Mouse (Mus musculus) intestine, postnatal 0 days (tissue): ENCODE data around the gene Hist1h4m. TPM values are rescaled to one million over a fixed set of nuclear protein-coding genes. Genes with fewer than 3 reads are reported as not detected.
"Not testable (repeated sequence)": the region's sequence is repeated elsewhere in the genome, so short reads cannot be mapped to it uniquely, and the experiment has no call there.

Source experiments
- ATAC-seq: fragments of 200-750 bp; cut with Nextera tagmentation; 2 replicates; pipeline ENCODE4 v1.8.0; 2017; ENCODE audit warnings: mild to moderate bottlenecking, moderate TSS enrichment, moderate library complexity
- H3K27ac ChIP-seq: fragments of 300-500 bp; sonication (generic); 2 replicates; pipeline ENCODE4 v1.5.1; 2014; ENCODE audit warnings: mild to moderate bottlenecking, low read depth, low read length, moderate library complexity
- H3K27me3 ChIP-seq: fragments of 300-500 bp; sonication (generic); replicated peaks from 2 replicates; pipeline ENCODE4 v1.6.1; 2014; ENCODE audit warnings: low read length, mixed read lengths; ENCODE audit not compliant: control insufficient read depth, insufficient read depth
- H3K36me3 ChIP-seq: fragments of 300-500 bp; sonication (generic); 2 replicates; pipeline ENCODE4 v1.6.1; 2014; ENCODE audit warnings: mild to moderate bottlenecking, moderate library complexity; ENCODE audit not compliant: control insufficient read depth, insufficient read depth
- H3K4me1 ChIP-seq: fragments of 300-500 bp; sonication (generic); replicated peaks from 2 replicates; pipeline ENCODE4 v1.6.1; 2014; ENCODE audit warnings: antibody characterized with exemption, low read length, mixed read lengths; ENCODE audit not compliant: control insufficient read depth, insufficient read depth
- H3K4me2 ChIP-seq: fragments of 300-500 bp; sonication (generic); replicated peaks from 2 replicates; pipeline ENCODE4 v1.6.1; 2014; ENCODE audit warnings: low read depth, mild to moderate bottlenecking, moderate library complexity
- H3K4me3 ChIP-seq: fragments of 300-500 bp; sonication (generic); 2 replicates; pipeline ENCODE4 v1.5.1; 2014; ENCODE audit warnings: low read depth, low read length
- H3K9ac ChIP-seq: fragments of 300-500 bp; sonication (generic); 2 replicates; pipeline ENCODE4 v1.6.1; 2014; ENCODE audit warnings: mild to moderate bottlenecking, low read depth, low read length
- H3K9me3 ChIP-seq: fragments of 300-500 bp; sonication (generic); 2 replicates; pipeline ENCODE4 v1.6.1; 2016; ENCODE audit warnings: mixed run types; ENCODE audit not compliant: control insufficient read depth
- CTCF ChIP-seq: sonication (generic); IDR thresholded peaks from 2 replicates; pipeline ENCODE4 v1.5.1; 2016; ENCODE audit warnings: low read depth, mild to moderate bottlenecking, control low read depth, antibody characterized with exemption, moderate library complexity
- WGBS: fragments of 180-500 bp; shearing (Covaris S2); extraction: QIAGEN DNeasy Blood & Tissue Kit; methylation state at CpG from one replicate; pipeline ENCODE4 v1.1.7; 2014; 5-methylcytosine and 5-hydroxymethylcytosine counted together
- polyA plus RNA-seq: library from polyadenylated mRNA; unstranded; fragments of >200 nt; fragmentation: Nextera tagmentation; extraction: Ambion mirVana; gene quantifications from 2 replicates; pipeline ENCODE4 v1.2.1, GENCODE M21; 2015

Hist1h4m gene
- polyA plus RNA-seq, result not detected in 2 replicates

DNA sequence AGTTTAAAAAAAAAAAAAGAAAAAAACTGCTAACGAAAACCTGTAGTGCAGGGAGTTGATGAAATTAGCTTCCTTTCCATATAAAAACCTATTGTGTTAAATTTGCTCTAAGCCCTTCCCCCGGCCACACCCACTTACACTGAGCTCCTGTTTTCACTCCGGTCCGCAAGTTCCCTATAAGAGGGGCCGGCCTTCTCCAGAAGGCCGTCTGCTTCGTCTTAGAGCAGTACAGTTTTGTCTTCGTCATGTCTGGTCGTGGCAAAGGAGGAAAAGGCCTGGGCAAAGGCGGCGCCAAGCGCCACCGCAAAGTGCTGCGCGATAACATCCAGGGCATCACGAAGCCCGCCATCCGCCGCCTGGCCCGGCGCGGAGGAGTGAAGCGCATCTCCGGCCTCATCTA, at the start of gene Hist1h4m:
TSS of gene Hist1h4m (plus strand) at position 208 of the 400 bp plus-strand sequence.
- not testable (repeated sequence) for H3K27me3 ChIP-seq, H3K9me3 ChIP-seq, H3K4me3 ChIP-seq, H3K9ac ChIP-seq, H3K36me3 ChIP-seq, H3K4me1 ChIP-seq, H3K27ac ChIP-seq
- ATAC-seq, result peak; percentile 57
- H3K4me2 ChIP-seq, result peak within 1 kb of the TSS; percentile 37
- WGBS, result no CpG with 5 or more reads among the region's 24 CpGs

DNA sequence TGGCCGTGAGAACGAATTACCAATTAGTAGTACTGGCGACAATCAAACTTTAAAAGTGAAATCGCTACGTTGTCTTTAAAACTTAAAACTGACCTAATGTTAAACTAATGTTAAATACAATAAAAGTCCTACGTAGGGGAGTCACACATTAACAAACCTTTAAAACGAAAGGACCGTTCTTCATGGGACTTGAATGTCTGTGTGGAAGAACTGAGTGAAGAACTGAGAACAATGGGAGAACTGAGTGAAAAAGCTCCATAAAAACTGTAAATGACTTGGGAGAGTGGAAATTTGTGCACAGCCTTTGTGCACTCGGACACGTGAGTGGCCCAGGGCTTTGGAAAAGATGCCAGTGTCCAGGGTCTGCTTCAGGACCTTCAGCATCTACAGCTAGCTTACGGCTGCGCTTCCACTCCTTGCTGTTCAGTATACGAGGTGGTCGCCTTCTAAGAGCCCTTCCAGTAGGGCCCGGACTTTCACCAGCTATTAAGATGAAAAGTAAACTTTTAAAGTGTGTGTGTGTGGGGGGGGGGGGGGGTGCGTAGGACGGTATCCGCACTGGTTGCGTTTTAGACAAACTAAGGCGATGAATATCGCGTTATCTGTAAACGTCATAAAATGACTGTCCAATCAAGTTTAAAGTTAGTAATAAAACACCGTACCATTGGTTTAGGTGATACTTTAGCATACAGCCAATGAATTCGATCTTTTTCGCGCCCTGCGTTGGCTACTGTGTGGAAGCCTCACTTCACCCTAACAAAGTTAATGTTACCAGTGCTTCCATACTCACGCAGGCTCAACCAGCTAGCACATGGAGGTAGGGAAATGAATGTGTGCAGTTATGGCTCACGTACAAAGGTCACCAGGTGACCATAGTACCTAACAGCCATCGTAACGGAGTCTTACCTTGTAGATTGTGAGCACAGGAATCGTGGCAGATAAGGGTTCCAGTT, 32.5 kb upstream of the Hist1h4m start:
- Histone ChIP-seq H3K27me3 (no peaks in the 10 kb centered on the region), H3K27ac (peak overlapping the region; percentile 69), H3K4me2 (peak overlapping the region; percentile 91), H3K9ac (peak overlapping the region; percentile 67), H3K9me3 (no peaks in the 10 kb centered on the region), H3K36me3 (no peaks in the 10 kb centered on the region), H3K4me3 (peak overlapping the region; percentile 54), H3K4me1 (peaks cover 9% of the 10 kb centered on the region; the same call in 1 of the 2 replicates)
- TF ChIP-seq CTCF, result no peak
- 1% methylated on average over 33 of the region's 33 CpGs for WGBS
- ATAC-seq, result peak; percentile 85

DNA sequence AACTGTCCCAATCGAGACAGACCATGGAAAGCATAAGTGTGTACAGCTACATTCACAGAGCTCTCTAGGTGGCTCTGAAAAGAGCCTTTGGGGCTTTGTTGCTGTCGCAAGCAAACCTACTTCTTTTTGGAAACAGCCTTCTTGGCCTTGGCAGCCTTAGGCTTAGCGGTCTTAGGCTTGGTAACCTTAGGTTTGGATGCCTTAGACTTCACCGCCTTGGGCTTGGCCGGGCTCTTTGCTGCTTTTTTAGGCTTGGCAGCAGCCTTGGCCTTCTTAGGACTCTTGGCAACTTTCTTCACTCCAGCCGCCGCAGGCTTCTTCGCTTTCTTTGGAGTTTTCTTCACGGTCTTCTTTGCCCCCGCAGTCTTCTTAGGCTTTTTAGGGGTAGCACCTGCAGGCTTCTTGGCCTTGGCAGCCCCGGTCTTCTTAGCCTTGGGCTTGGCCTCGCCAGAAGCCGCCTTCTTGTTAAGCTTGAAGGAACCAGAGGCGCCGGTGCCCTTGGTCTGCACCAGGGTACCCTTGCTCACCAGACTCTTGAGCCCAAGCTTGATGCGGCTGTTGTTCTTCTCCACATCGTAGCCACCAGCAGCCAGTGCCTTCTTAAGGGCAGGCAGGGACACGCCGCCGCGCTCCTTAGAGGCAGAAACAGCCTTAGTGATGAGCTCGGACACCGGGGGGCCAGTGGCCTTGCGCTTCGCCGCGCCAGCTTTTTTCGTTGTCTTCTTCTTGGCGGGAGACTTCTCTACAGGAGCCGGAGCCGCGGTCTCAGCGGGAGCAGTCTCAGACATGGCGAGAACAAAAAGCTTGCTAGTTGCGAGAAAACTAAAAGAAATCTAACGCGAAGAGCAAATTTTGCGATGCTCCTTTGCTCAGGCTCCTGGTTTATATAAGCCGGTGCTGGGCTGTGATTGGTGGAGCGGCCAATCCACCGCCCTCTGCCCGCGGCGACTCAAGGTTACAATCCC, 31.5 kb upstream of the Hist1h4m start, which contains the start of gene Hist1h1b:
TSS of gene Hist1h1b (minus strand) at position 859 of the 965 bp plus-strand sequence.
- Histone ChIP-seq H3K27ac (peak within 1 kb of the TSS; percentile 69), H3K36me3 (no peaks in the 10 kb centered on the region), H3K4me1 (peaks cover 9% of the 10 kb centered on the region; the same call in 1 of the 2 replicates), H3K9me3 (no peaks in the 10 kb centered on the region), H3K4me2 (peak within 1 kb of the TSS; percentile 91), H3K4me3 (peak within 1 kb of the TSS; percentile 54), H3K27me3 (no peaks in the 10 kb centered on the region), H3K9ac (peak within 1 kb of the TSS; percentile 58)
- WGBS, result under 1% methylated on average over 44 of the region's 44 CpGs
- ATAC-seq, result peak; percentile 25
- TF ChIP-seq CTCF, result no peak

DNA sequence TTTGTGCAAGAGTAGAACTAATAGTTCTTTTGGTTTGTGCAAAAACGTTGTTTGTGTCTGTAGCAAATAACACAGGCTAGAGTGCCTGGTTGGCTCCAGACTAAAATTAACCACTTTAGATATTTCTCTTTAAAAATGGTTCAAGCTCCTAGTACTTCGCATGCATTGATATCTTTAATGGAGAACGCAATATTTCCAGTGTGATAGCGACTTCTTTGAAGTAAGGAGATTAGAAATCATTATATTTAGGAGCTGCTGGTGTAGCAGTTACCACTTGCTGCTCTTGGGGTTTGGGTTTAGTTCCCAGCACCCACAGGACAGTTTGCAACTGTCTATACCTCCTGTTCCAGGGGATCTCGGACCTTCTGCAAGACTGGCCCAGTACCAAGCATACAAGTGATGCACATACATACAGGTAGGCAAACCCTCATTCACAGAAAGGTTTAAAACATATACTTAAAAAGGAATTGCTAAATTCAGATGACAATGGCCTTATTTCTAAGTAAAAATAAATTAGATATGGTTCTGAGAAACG, 30.5 kb upstream of the Hist1h4m start:
- Histone ChIP-seq H3K27me3 (no peaks in the 10 kb centered on the region), H3K4me1 (peaks cover 12% of the 10 kb centered on the region; the same call in 1 of the 2 replicates), H3K36me3 (no peaks in the 10 kb centered on the region), H3K4me3 (peak overlapping the region; percentile 54; the same call in 1 of the 2 replicates), H3K9me3 (no peaks in the 10 kb centered on the region), H3K4me2 (peak overlapping the region; percentile 91; the same call in 1 of the 2 replicates), H3K27ac (no peak overlapping the region), H3K9ac (peak overlapping the region; percentile 58; the same call in 1 of the 2 replicates)
- 46% methylated on average over 6 of the region's 6 CpGs for WGBS
- no peak for ATAC-seq
- no peak for TF ChIP-seq CTCF

DNA sequence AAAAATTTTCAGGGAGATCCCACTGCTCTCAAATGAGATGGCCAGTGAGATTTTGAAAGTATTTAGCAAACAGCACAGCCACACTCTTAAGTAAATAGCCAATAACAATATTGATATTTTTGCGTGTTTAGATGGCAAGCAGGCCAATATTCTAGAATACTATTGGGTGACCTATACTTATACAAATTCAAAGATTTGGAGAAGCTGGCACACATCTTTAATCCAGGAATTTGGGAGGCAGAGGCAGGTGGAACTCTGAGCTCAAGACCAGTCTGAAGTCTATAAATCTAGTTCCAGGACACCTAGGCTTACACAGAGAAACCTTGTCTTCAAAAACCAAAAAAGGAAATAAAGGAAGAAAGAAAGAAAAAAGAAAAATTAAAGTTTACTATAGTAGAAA, 29.9 kb upstream of the Hist1h4m start:
- Histone ChIP-seq H3K4me3 (no peak overlapping the region), H3K4me1 (peaks cover 14% of the 10 kb centered on the region; the same call in 1 of the 2 replicates), H3K9me3 (no peaks in the 10 kb centered on the region), H3K36me3 (no peaks in the 10 kb centered on the region), H3K4me2 (no peak overlapping the region), H3K27ac (no peak overlapping the region), H3K9ac (no peak overlapping the region), H3K27me3 (no peaks in the 10 kb centered on the region)
- WGBS, result 96% methylated on average over 1 of the region's 1 CpGs
- no peak for ATAC-seq
- TF ChIP-seq CTCF, result no peak

DNA sequence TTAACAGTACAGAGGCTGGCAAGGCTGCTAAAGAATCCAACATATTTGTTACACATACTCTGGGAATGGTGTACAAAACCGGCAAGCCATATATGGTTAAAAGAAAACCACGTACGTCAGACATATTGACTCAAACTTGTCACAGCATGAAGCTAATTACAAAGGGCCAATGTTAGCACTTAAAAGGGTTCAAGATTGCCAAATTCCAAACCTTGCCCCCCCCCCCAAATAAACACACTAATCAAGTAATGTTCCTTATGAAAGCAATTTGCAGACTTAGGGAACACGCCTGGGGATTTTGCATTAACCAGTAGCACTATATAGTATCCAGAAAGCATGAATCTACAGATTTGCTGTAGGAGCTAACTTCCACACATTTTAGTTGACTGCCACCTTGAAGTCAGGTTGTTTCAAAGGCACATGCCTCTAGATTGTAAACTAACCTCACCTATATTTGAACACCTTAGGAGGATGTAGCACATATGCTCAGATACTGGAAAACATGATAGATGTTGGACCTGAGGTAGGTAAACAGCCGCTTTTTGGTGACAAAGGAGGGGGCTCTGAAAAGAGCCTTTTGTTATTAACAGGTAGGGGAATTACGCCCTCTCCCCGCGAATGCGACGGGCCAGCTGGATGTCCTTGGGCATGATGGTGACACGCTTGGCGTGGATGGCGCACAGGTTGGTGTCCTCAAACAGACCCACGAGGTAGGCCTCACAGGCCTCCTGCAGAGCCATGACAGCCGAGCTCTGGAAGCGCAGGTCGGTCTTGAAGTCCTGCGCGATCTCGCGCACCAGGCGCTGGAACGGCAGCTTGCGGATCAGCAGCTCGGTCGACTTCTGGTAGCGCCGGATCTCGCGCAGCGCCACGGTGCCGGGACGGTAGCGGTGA, 28.9 kb upstream of the Hist1h4m start:
- not testable (repeated sequence) for H3K27ac ChIP-seq, ATAC-seq, H3K27me3 ChIP-seq, H3K36me3 ChIP-seq, H3K9me3 ChIP-seq
- Histone ChIP-seq H3K4me3 (peak overlapping the region; percentile 34), H3K4me2 (peak overlapping the region; percentile 67), H3K9ac (peak overlapping the region; percentile 45), H3K4me1 (peaks cover 14% of the 10 kb centered on the region; the same call in 1 of the 2 replicates)
- 2% methylated on average over 13 of the region's 35 CpGs for WGBS
